Mouse (Mus musculus): ENCODE data around the gene Mfsd4b2. TPM values are rescaled to one million over a fixed set of nuclear protein-coding genes. Genes with fewer than 3 reads are reported as not detected.

The Mfsd4b2 gene
- polyA plus RNA-seq, 1 experiment = not detected

DNA sequence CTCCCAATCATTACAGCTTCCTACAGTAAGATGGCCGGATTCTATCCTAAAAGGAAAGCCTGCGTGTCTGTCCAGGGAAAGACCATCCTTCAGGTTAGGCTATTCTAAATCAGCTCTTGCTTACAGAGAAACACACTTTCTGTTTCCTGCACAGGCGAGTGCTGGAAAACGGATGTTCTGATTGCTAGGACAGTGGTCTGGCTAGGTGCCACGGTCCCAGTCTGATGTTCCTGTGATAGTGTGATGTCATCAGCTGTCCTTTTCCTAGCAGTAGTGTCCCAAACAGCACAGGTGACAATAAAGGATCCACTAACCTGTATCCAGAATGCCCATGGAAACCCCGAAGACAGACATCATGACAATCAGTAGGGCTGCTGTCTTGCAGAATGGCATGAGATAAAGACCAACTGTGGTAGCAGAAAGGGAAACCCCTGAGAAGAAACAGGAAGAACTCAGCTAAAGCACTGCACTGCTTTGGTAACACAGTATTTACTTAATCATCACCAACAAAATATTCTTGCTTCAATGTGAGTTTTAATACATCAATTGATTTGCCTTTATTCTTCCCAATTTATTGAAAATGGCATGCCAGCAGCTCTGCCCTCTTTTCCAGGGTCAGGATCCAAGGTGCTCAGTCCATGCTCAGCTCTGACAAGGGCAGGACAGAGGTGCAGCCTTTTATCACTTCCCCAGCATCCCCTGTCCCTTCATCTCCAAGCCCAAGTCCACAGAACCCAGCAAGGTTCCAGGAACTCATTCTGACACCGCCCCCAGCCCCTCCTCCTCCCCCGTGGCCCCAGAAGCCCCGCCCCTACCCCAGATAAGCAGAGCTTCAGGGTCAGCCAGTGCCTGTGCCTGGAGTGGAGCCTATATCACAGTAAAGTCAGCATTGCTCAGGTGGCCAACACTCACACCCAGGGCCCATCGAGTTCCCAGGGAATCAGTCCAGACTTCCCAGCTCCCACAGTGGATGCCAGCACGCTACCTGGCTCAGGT, 32.7 kb downstream of the Mfsd4b2 start:
- Histone ChIP-seq H3K27me3 (ENCODE audit: control insufficient read depth, insufficient read depth, low read length) (no peaks in the 10 kb centered on the region), H3K36me3 (ENCODE audit: control insufficient read depth, insufficient read depth, low read length) (no peaks in the 10 kb centered on the region), H3K4me1 (ENCODE audit: control insufficient read depth, insufficient read depth, insufficient read length) (no peaks in the 10 kb centered on the region), H3K27ac (ENCODE audit: insufficient read depth, low read length) (no peak overlapping the region), H3K4me3 (ENCODE audit: extremely low read depth, insufficient read depth, insufficient read length) (no peak overlapping the region)
- TF ChIP-seq CTCF (IDR thresholded peaks at IDR 0.05; ENCODE audit: extremely low read depth, insufficient read depth, insufficient read length, insufficient replicate concordance) (no peak), POLR2A (IDR thresholded peaks at IDR 0.05; ENCODE audit: low read depth, low read length) (no peak)
- no peak for DNase-seq (ENCODE audit: low read depth in 1 of 2, low spot score in 2 of 2)
- WGBS = 64% methylated on average over 11 of the region's 11 CpGs

DNA sequence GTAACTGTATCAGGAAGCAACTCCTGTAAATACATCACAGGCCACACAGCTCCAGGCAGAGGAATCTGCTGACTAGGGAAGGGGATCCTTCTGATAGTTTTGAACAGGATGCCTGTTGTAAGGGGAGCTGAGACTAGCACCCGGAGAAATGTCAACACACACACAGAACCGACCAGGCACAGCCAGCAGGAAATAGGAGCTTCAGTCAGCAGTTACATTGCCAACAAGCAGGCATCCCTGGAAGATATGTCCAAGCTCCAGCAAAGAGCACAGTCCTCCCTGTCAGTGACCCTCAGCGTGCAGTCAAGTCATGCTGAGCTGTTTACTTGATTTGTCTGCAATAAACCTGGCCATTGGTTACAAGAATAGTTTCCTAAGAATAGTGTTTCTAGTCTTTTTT, 38.1 kb downstream of the Mfsd4b2 start:
- H3K4me1 ChIP-seq (ENCODE audit: control insufficient read depth, insufficient read depth, insufficient read length) = no peaks in the 10 kb centered on the region
- H3K36me3 ChIP-seq (ENCODE audit: control insufficient read depth, insufficient read depth, low read length) = no peaks in the 10 kb centered on the region
- DNase-seq (ENCODE audit: low read depth in 1 of 2, low spot score in 2 of 2) = no peak
- no peaks in the 10 kb centered on the region for H3K27me3 ChIP-seq (ENCODE audit: control insufficient read depth, insufficient read depth, low read length)
- H3K4me3 ChIP-seq (ENCODE audit: extremely low read depth, insufficient read depth, insufficient read length) = no peak overlapping the region
- 72% methylated on average over 3 of the region's 3 CpGs for WGBS
- TF ChIP-seq POLR2A (IDR thresholded peaks at IDR 0.05; ENCODE audit: low read depth, low read length) (no peak), CTCF (IDR thresholded peaks at IDR 0.05; ENCODE audit: extremely low read depth, insufficient read depth, insufficient read length, insufficient replicate concordance) (no peak)
- no peak overlapping the region for H3K27ac ChIP-seq (ENCODE audit: insufficient read depth, low read length)

Other genes starting within 250 kb of the Mfsd4b2 start
- 7.7 and 8.4 TPM in 2 replicates for gene Rev3l, start 194.8 kb downstream of the Mfsd4b2 start, polyA plus RNA-seq (2012; rRNA removed)
- gene Mfsd4b4, start 27.7 kb downstream of the Mfsd4b2 start, polyA plus RNA-seq (2012; rRNA removed) = 1.6 TPM in 2 replicates
- 0.05 and 0.06 TPM in 2 replicates for gene Mfsd4b3, start 33.2 kb upstream of the Mfsd4b2 start, polyA plus RNA-seq (2012; rRNA removed)
- gene Mfsd4b5, start 59.7 kb upstream of the Mfsd4b2 start, polyA plus RNA-seq (2012; rRNA removed) = 0.08 and 0.09 TPM in 2 replicates
- 0.07 TPM in 1 of 2 replicates, not detected in the other for gene Mfsd4b1, start 98.3 kb upstream of the Mfsd4b2 start, polyA plus RNA-seq (2012; rRNA removed)
- 27.8 and 36.9 TPM in 2 replicates for gene Slc16a10, start 215.3 kb upstream of the Mfsd4b2 start, polyA plus RNA-seq (2012; rRNA removed)

All from spleen, adult 2 months (tissue).